Comparison of ENCODE assay signal across 7 mouse cellular contexts in genomic region chr3:95124246-95124645, GRCm38 (mm10). TPM values are rescaled to one million over a fixed set of nuclear protein-coding genes. Genes with fewer than 3 reads are reported as not detected.
A peak's percentile ranks its signal among the peaks of the same experiment; 100 is the strongest.
DNase-seq lines count a peak whose midpoint lies in the region; ATAC-seq and TF ChIP-seq lines count a peak whose summit lies in the region.

TSS of gene Tmod4 (plus strand) at chr3:95124476.

- 54% methylated on average over 6 of the region's 6 CpGs for WGBS in hindbrain, embryonic 16.5 days

- H3K27ac ChIP-seq in CH12.LX (ENCODE audit: insufficient read depth, low read depth): no peak within 1 kb of the TSS
- no peak within 1 kb of the TSS for H3K27ac ChIP-seq in hindbrain, embryonic 16.5 days (ENCODE audit: low read depth, low read length)

- no peak within 1 kb of the TSS for H3K4me3 ChIP-seq in CH12.LX (replicated peaks in 1 of 3; ENCODE audit: low read depth in 2 of 3, low read length in 2 of 3, poor library complexity in 1 of 3)
- no peak within 1 kb of the TSS for H3K4me3 ChIP-seq in hindbrain, embryonic 16.5 days (ENCODE audit: low read length)

- no peak within 1 kb of the TSS for H3K9ac ChIP-seq in CH12.LX (ENCODE audit: insufficient read depth, low read depth)
- H3K9ac ChIP-seq in hindbrain, embryonic 16.5 days (ENCODE audit: low read depth, low read length): no peak within 1 kb of the TSS

- peak; percentile 9 for TF ChIP-seq RAD21 in CH12.LX (IDR thresholded peaks at IDR 0.05; ENCODE audit: low read depth, low read length)

- DNase-seq in B cell, adult 2 months: peak; percentile 13 to 32
- no peak for DNase-seq in CH12.LX (ENCODE audit: extremely low read depth)
- DNase-seq in forelimb bud, embryonic 11.5 days (ENCODE audit: low read depth, low spot score): peak; percentile 34
- DNase-seq in retina, embryonic 14.5 days (ENCODE audit: low spot score): peak; percentile 49
- DNase-seq in cerebellum, adult 9-10 months: no peak
- DNase-seq in cerebellum, postnatal 4 days (ENCODE audit: low spot score in 2 of 2): no peak

- no peak for TF ChIP-seq POLR2A in CH12.LX (IDR thresholded peaks at IDR 0.05; ENCODE audit: low read depth, low read length)

- dilution Hi-C loops in CH12.LX (cut with MboI; ENCODE audit: extremely low pct_ligation_motif_present, extremely low pct_unique_long_range_greater_than_20kb, low sequenced_read_pairs): no loop called here

- no peaks in the 10 kb centered on the region for H3K79me2 ChIP-seq in CH12.LX (replicated peaks; ENCODE audit: control insufficient read depth, extremely low read depth, insufficient read depth, poor library complexity, severe bottlenecking)

- H3K9me3 ChIP-seq in CH12.LX (replicated peaks; ENCODE audit: low read length): no peaks in the 10 kb centered on the region
- no peaks in the 10 kb centered on the region for H3K9me3 ChIP-seq in hindbrain, embryonic 16.5 days (ENCODE audit: control insufficient read depth, low read length)

- peak; percentile 38; the same call in 1 of the 2 replicates for ATAC-seq in hindbrain, embryonic 16.5 days

- in situ Hi-C loops in CH12.LX (cut with MboI; ENCODE audit: low pct_ligation_motif_present, low pct_unique_long_range_greater_than_20kb, low sequenced_read_pairs): no loop called here

- no peak within 1 kb of the TSS for H3K4me2 ChIP-seq in CH12.LX (ENCODE audit: insufficient read depth, low read depth, poor library complexity, severe bottlenecking)
- no peak within 1 kb of the TSS for H3K4me2 ChIP-seq in hindbrain, embryonic 16.5 days (ENCODE audit: low read length)

- H3K27me3 ChIP-seq in CH12.LX (replicated peaks): no peaks in the 10 kb centered on the region
- H3K27me3 ChIP-seq in hindbrain, embryonic 16.5 days (replicated peaks; ENCODE audit: control insufficient read depth, insufficient read depth, low read length): no peaks in the 10 kb centered on the region

- no peaks in the 10 kb centered on the region for H3K4me1 ChIP-seq in CH12.LX (ENCODE audit: control insufficient read depth in 1 of 2, insufficient read depth in 2 of 2)
- H3K4me1 ChIP-seq in hindbrain, embryonic 16.5 days (ENCODE audit: control insufficient read depth, insufficient read depth, low read depth, low read length): peaks cover under 1% of the 10 kb centered on the region; the same call in 1 of the 2 replicates

- peaks cover 41 to 76% of the 10 kb centered on the region in 2 experiments for H3K36me3 ChIP-seq in CH12.LX (replicated peaks in 1 of 2; ENCODE audit: control insufficient read depth in 1 of 2, insufficient read depth in 1 of 2, low read length in 1 of 2)
- peaks cover 27% of the 10 kb centered on the region for H3K36me3 ChIP-seq in hindbrain, embryonic 16.5 days (ENCODE audit: control insufficient read depth, insufficient read depth, low read length)

- TF ChIP-seq EP300 in CH12.LX (IDR thresholded peaks at IDR 0.05; ENCODE audit: low read length): no peak

- peak; percentile 59 to 62 for TF ChIP-seq CTCF in CH12.LX (conservative IDR thresholded peaks at IDR 0.05 in 1 of 2, IDR thresholded peaks at IDR 0.05 in 1 of 2; ENCODE audit: low read depth in 2 of 2, low read length in 2 of 2)

TF ChIP-seq in CH12.LX, 34 proteins besides CTCF, POLR2A, EP300 and RAD21:
- TF ChIP-seq BHLHE40 (IDR thresholded peaks at IDR 0.05; ENCODE audit: low read depth, low read length) (no peak), CHD1 (IDR thresholded peaks at IDR 0.05; ENCODE audit: low read depth, low read length) (no peak), TCF12 (IDR thresholded peaks at IDR 0.05; ENCODE audit: low read depth, low read length) (no peak), MAFK (IDR thresholded peaks at IDR 0.05; ENCODE audit: insufficient replicate concordance, low read length) (no peak), ZMIZ1 (IDR thresholded peaks at IDR 0.05; ENCODE audit: low read depth, low read length) (no peak), ETS1 (conservative IDR thresholded peaks at IDR 0.05; ENCODE audit: low read depth, low read length) (no peak), ZKSCAN1 (IDR thresholded peaks at IDR 0.05; ENCODE audit: borderline replicate concordance, low read depth, low read length) (no peak), HCFC1 (IDR thresholded peaks at IDR 0.05; ENCODE audit: low read depth, low read length) (no peak), UBTF (IDR thresholded peaks at IDR 0.05; ENCODE audit: low read depth, low read length) (no peak), MXI1 (IDR thresholded peaks at IDR 0.05; ENCODE audit: low read depth, low read length) (no peak), CHD2 (IDR thresholded peaks at IDR 0.05; ENCODE audit: low read length) (no peak), GABPA (IDR thresholded peaks at IDR 0.05; ENCODE audit: insufficient replicate concordance, low read depth, low read length) (no peak), SMC3 (IDR thresholded peaks at IDR 0.05; ENCODE audit: low read depth, low read length) (no peak; the same call in 1 of the 2 replicates)

RNA-seq across cellular contexts. Expression of gene Tmod4, which starts in this region (rescaled TPM):
- total RNA-seq in CH12.LX (2012; rRNA removed): 0.21 and 0.47 TPM in 2 replicates
- total RNA-seq in CH12.LX (2014; rRNA removed): not detected in 2 replicates
- 0.81 TPM in 1 of 2 replicates, not detected in the other for polyA plus RNA-seq in CH12.LX (2012; ENCODE audit: insufficient read length, low read depth)
- 0.98 and 1.7 TPM in 2 replicates for polyA plus RNA-seq in hindbrain, embryonic 16.5 days (2015; fragmentation: Nextera tagmentation; extraction: Ambion mirVana)

Comparison
In these comparisons a context has a peak if more than half of its experiments do, and no peak if none do; other contexts are left out.
1. DNase-seq: peak in B cell, adult 2 months (2 of 2), forelimb bud, embryonic 11.5 days (single experiment) and retina, embryonic 14.5 days (single experiment); none in CH12.LX (single experiment), cerebellum, adult 9-10 months (single experiment) and cerebellum, postnatal 4 days (0 of 2).